Mouse (Mus musculus): Measurements from ENCODE around the gene Mesp1.

DNA sequence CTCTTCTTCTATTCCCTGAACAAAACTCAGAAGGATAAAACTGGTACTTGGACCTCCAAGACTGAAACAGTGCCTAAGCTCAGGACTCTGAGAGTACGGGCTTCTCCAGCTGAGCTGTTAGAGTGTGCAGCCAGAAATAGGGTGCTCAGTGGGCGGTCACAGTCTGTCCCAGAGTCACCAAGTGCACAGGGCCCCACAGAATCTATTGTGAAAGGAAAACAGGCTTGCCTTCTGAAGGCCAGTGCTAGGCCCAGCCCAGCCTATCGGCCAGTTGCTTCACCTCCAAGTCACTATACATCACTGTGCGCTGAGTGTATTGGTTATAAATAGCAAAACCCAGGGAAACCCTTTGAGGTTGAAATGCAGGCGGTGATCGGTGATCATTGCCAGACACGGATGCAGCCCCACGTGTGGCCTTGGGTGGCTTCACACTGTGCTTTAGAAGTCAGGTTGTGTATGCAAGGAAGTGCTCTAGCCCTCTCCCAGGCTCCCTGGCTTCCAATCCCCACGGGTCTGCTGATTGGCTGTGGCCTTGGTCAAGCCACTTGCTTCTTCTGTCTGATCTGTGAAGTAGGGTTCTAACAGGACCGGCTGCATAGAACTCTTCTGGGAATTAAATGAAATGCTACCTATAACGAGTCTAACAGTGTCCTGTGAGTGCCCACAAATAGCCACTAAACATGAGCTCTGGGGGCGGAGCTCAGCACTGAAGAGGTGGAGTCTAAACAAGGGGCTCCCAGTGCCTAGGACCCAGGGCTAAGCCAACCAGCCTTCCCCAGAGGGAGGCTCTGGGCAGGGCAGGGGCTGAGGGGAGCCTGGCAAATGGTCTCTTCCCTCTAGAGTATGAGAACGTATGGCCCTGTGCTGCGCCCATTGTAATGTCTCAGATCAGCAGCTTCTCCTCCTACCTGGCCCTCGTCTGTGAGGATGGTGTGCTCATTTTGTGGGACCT lies 21.8 kb downstream of the Mesp1 start:
- no peak for TF ChIP-seq CTCF (IDR thresholded peaks at IDR 0.05 in 2 of 3, conservative IDR thresholded peaks at IDR 0.05 in 1 of 3; ENCODE audit: control insufficient read depth in 1 of 3, insufficient read depth in 1 of 3, low read depth in 2 of 3, low read length in 3 of 3, poor library complexity in 1 of 3, severe bottlenecking in 1 of 3)
- TF ChIP-seq BHLHE40 (IDR thresholded peaks at IDR 0.05; ENCODE audit: borderline replicate concordance, low read depth, low read length): no peak
- no peak for TF ChIP-seq MAFK (IDR thresholded peaks at IDR 0.05; ENCODE audit: borderline replicate concordance, low read depth, low read length)
- TF ChIP-seq E2F4 (IDR thresholded peaks at IDR 0.05; ENCODE audit: borderline replicate concordance, low read depth, low read length): no peak
- no peak for TF ChIP-seq JUND (IDR thresholded peaks at IDR 0.05; ENCODE audit: low read depth, low read length)
- TF ChIP-seq POLR2A (IDR thresholded peaks at IDR 0.05; ENCODE audit: control insufficient read depth in 1 of 2, insufficient read depth in 1 of 2, low read depth in 1 of 2, low read length in 2 of 2, poor library complexity in 1 of 2): no peak
- TF ChIP-seq ZKSCAN1 (IDR thresholded peaks at IDR 0.05; ENCODE audit: low read depth, low read length): no peak
- no peak for TF ChIP-seq MAX (IDR thresholded peaks at IDR 0.05; ENCODE audit: low read length)
- no peak for TF ChIP-seq ETS1 (IDR thresholded peaks at IDR 0.05; ENCODE audit: low read depth, low read length)
- no peak for TF ChIP-seq MYC (IDR thresholded peaks at IDR 0.05; ENCODE audit: low read depth, low read length)
- TF ChIP-seq USF2 (IDR thresholded peaks at IDR 0.05; ENCODE audit: borderline replicate concordance in 1 of 2, insufficient read depth in 1 of 2, low read depth in 1 of 2, low read length in 2 of 2): no peak
- no peak for TF ChIP-seq EP300 (IDR thresholded peaks at IDR 0.05; ENCODE audit: low read depth in 1 of 2, low read length in 2 of 2)
